Mouse (Mus musculus): ENCODE results near the gene Inpp5e. TPM values are rescaled to one million over a fixed set of nuclear protein-coding genes. Genes with fewer than 3 reads are reported as not detected.

The Inpp5e gene
- total and polyA plus RNA-seq, 3 experiments = 7.6 to 23.0 (median 16.0) TPM

DNA sequence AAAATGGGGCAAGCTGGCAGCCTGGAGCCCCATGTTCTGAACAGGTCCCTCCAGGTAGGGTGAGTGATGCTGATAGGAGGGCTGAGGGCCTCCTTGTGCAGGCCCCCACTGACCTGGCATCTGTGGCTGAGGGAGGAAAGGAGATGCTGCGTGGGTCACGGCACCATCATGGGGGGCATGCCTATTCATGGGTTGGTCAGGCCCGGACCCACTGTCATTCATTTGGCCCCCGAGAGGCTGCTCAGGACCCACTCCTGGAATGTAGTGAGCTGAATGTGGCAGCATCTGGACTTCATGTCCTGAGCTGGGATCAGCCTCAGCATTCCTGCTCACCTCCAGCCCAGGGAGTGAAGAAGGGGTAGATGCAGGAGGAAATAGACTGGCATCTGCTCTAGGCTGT lies 32.3 kb upstream of the Inpp5e start:
- H3K36me3 ChIP-seq (replicated peaks) = peaks cover 55% of the 10 kb centered on the region
- DNase-seq (ENCODE audit: low spot score) (no peak), ATAC-seq (ENCODE audit: extremely low read depth, insufficient number of reproducible peaks, low FRiP score, poor library complexity, severe bottlenecking) (no peak)
- TF ChIP-seq CTCF (IDR thresholded peaks at IDR 0.05; ENCODE audit: low read depth, low read length) (no peak), GATA1 (IDR thresholded peaks at IDR 0.05; ENCODE audit: borderline replicate concordance, low read length) (no peak), POLR2AphosphoS5 (IDR thresholded peaks at IDR 0.05; ENCODE audit: insufficient replicate concordance, low read depth, low read length) (no peak), GATA2 (IDR thresholded peaks at IDR 0.05; ENCODE audit: borderline replicate concordance, low read depth, low read length) (no peak), TAL1 (conservative IDR thresholded peaks at IDR 0.05; ENCODE audit: low read depth, low read length) (no peak)
- no peaks in the 10 kb centered on the region for H3K27me3 ChIP-seq (ENCODE audit: insufficient read depth, low read length)
- H3K4me3 ChIP-seq (ENCODE audit: low read depth, low read length) = peak overlapping the region; percentile 18; the same call in 1 of the 2 replicates
- no peaks in the 10 kb centered on the region for H3K9me3 ChIP-seq (replicated peaks)
- H3K4me1 ChIP-seq (ENCODE audit: insufficient read depth, low read depth, low read length) = peaks cover 51% of the 10 kb centered on the region

GRCm38 (mm10) chr2:26439671-26440070 lies 30.7 kb upstream of the Inpp5e start:
- Histone ChIP-seq H3K9me3 (replicated peaks) (no peaks in the 10 kb centered on the region), H3K36me3 (replicated peaks) (peaks cover 71% of the 10 kb centered on the region), H3K27me3 (ENCODE audit: insufficient read depth, low read length) (no peaks in the 10 kb centered on the region), H3K4me3 (ENCODE audit: low read depth, low read length) (no peak overlapping the region), H3K4me1 (ENCODE audit: insufficient read depth, low read depth, low read length) (peaks cover 50% of the 10 kb centered on the region)
- no peak for TF ChIP-seq GATA1 (IDR thresholded peaks at IDR 0.05; ENCODE audit: borderline replicate concordance, low read length)
- no peak for TF ChIP-seq POLR2AphosphoS5 (IDR thresholded peaks at IDR 0.05; ENCODE audit: insufficient replicate concordance, low read depth, low read length)
- no peak for TF ChIP-seq TAL1 (conservative IDR thresholded peaks at IDR 0.05; ENCODE audit: low read depth, low read length)
- no peak for DNase-seq (ENCODE audit: low spot score)
- no peak for ATAC-seq (ENCODE audit: extremely low read depth, insufficient number of reproducible peaks, low FRiP score, poor library complexity, severe bottlenecking)

DNA sequence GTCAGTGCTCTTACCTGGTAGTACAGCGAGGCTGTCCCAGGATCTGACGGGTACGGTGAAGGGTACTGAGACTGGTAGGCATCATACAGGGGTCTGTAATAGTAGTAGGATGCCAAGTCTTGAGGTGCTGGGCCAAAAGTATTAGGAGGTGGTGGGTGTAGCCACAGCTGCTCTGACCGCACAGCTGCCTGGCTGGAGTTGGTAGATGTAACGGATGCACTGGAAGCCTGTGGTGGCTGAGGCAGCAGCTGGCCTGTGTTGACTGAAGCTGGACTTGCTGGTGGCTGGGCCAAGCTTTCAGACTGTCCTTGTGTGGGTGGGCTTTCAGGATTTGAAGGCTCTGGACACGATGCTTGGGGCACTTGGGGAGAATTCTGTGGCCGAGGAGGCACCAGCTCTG lies 29.4 kb upstream of the Inpp5e start:
- Histone ChIP-seq H3K9me3 (replicated peaks) (no peaks in the 10 kb centered on the region), H3K4me1 (ENCODE audit: insufficient read depth, low read depth, low read length) (peaks cover 39% of the 10 kb centered on the region), H3K27me3 (ENCODE audit: insufficient read depth, low read length) (no peaks in the 10 kb centered on the region), H3K4me3 (ENCODE audit: low read depth, low read length) (no peak overlapping the region), H3K36me3 (replicated peaks) (peaks cover 84% of the 10 kb centered on the region)
- TF ChIP-seq POLR2AphosphoS5 (IDR thresholded peaks at IDR 0.05; ENCODE audit: insufficient replicate concordance, low read depth, low read length) (no peak), GATA2 (IDR thresholded peaks at IDR 0.05; ENCODE audit: borderline replicate concordance, low read depth, low read length) (no peak), GATA1 (IDR thresholded peaks at IDR 0.05; ENCODE audit: borderline replicate concordance, low read length) (no peak), TAL1 (conservative IDR thresholded peaks at IDR 0.05; ENCODE audit: low read depth, low read length) (no peak), CTCF (IDR thresholded peaks at IDR 0.05; ENCODE audit: low read depth, low read length) (no peak)
- ATAC-seq (ENCODE audit: extremely low read depth, insufficient number of reproducible peaks, low FRiP score, poor library complexity, severe bottlenecking) (no peak), DNase-seq (ENCODE audit: low spot score) (no peak)

- Histone ChIP-seq H3K9me3 (replicated peaks) (no peaks in the 10 kb centered on the region), H3K27me3 (ENCODE audit: insufficient read depth, low read length) (no peaks in the 10 kb centered on the region), H3K4me3 (ENCODE audit: low read depth, low read length) (no peak overlapping the region), H3K36me3 (replicated peaks) (peaks cover 94% of the 10 kb centered on the region), H3K4me1 (ENCODE audit: insufficient read depth, low read depth, low read length) (peaks cover 32% of the 10 kb centered on the region)
- ATAC-seq (ENCODE audit: extremely low read depth, insufficient number of reproducible peaks, low FRiP score, poor library complexity, severe bottlenecking) (no peak), DNase-seq (ENCODE audit: low spot score) (no peak)
- TF ChIP-seq CTCF (IDR thresholded peaks at IDR 0.05; ENCODE audit: low read depth, low read length) = no peak
- no peak for TF ChIP-seq POLR2AphosphoS5 (IDR thresholded peaks at IDR 0.05; ENCODE audit: insufficient replicate concordance, low read depth, low read length)
- no peak for TF ChIP-seq GATA1 (IDR thresholded peaks at IDR 0.05; ENCODE audit: borderline replicate concordance, low read length)
- TF ChIP-seq GATA2 (IDR thresholded peaks at IDR 0.05; ENCODE audit: borderline replicate concordance, low read depth, low read length) = no peak
- no peak for TF ChIP-seq TAL1 (conservative IDR thresholded peaks at IDR 0.05; ENCODE audit: low read depth, low read length)
Measured at GRCm38 (mm10) chr2:26437221-26437620, 28.2 kb upstream of the Inpp5e start.

DNA sequence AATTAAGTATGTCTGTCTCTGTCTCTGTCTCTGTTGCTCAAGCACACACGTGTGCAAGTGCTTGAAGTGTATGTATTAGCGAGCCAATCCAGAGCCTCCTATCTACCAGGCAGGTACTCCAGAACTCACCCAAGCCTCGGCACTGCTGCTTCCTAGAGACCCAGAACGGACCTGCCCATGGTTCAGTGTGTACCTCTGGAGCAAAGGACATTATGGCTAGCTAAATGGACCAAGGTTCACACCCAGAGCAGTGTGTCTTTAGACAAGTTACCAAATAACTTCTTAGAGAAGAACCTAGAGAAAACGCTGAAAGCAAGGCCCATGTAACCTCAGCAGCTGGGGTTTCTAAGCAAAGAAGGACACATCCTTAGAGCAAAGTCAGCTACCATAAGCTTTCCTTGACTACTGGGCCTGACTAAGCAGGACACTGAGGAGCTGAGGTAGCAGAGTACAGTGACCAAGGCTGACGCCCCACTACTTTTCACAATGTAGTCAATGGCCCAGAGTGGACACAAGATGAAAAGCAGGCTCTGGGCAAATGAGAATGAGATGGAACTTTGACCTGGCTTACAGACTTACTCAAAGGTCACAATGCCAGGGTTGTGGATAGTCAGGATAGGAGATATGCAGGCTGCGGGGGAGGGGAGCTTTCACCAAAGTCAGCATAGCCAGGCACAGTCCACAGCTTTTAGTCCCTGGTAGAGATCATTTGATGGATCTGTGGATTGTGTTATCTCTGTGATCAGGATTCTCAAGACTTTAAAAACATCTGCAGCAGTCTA lies 26.0 kb upstream of the Inpp5e start:
- no peak for DNase-seq (ENCODE audit: low spot score)
- H3K27me3 ChIP-seq (ENCODE audit: insufficient read depth, low read length) = no peaks in the 10 kb centered on the region
- no peaks in the 10 kb centered on the region for H3K9me3 ChIP-seq (replicated peaks)
- TF ChIP-seq POLR2AphosphoS5 (IDR thresholded peaks at IDR 0.05; ENCODE audit: insufficient replicate concordance, low read depth, low read length) (no peak), TAL1 (conservative IDR thresholded peaks at IDR 0.05; ENCODE audit: low read depth, low read length) (no peak), GATA1 (IDR thresholded peaks at IDR 0.05; ENCODE audit: borderline replicate concordance, low read length) (no peak), GATA2 (IDR thresholded peaks at IDR 0.05; ENCODE audit: borderline replicate concordance, low read depth, low read length) (no peak), CTCF (IDR thresholded peaks at IDR 0.05; ENCODE audit: low read depth, low read length) (no peak)
- H3K4me3 ChIP-seq (ENCODE audit: low read depth, low read length) = no peak overlapping the region
- peaks cover 94% of the 10 kb centered on the region for H3K36me3 ChIP-seq (replicated peaks)
- peaks cover 27% of the 10 kb centered on the region for H3K4me1 ChIP-seq (ENCODE audit: insufficient read depth, low read depth, low read length)
- ATAC-seq (ENCODE audit: extremely low read depth, insufficient number of reproducible peaks, low FRiP score, poor library complexity, severe bottlenecking) = no peak

- H3K4me1 ChIP-seq (ENCODE audit: insufficient read depth, low read depth, low read length) = no peaks in the 10 kb centered on the region
- ATAC-seq (ENCODE audit: extremely low read depth, insufficient number of reproducible peaks, low FRiP score, poor library complexity, severe bottlenecking) (no peak), DNase-seq (ENCODE audit: low spot score) (no peak)
- no peaks in the 10 kb centered on the region for H3K27me3 ChIP-seq (ENCODE audit: insufficient read depth, low read length)
- no peak overlapping the region for H3K4me3 ChIP-seq (ENCODE audit: low read depth, low read length)
- peaks cover 97% of the 10 kb centered on the region for H3K36me3 ChIP-seq (replicated peaks)
- no peaks in the 10 kb centered on the region for H3K9me3 ChIP-seq (replicated peaks)
- no peak for TF ChIP-seq TAL1 (conservative IDR thresholded peaks at IDR 0.05; ENCODE audit: low read depth, low read length)
- TF ChIP-seq CTCF (IDR thresholded peaks at IDR 0.05; ENCODE audit: low read depth, low read length) = no peak
- no peak for TF ChIP-seq POLR2AphosphoS5 (IDR thresholded peaks at IDR 0.05; ENCODE audit: insufficient replicate concordance, low read depth, low read length)
- TF ChIP-seq GATA1 (IDR thresholded peaks at IDR 0.05; ENCODE audit: borderline replicate concordance, low read length) = no peak
- no peak for TF ChIP-seq GATA2 (IDR thresholded peaks at IDR 0.05; ENCODE audit: borderline replicate concordance, low read depth, low read length)
Measured at GRCm38 (mm10) chr2:26429851-26430250, 20.8 kb upstream of the Inpp5e start.
